Mouse (Mus musculus) lung, embryonic 14.5 days (tissue): ENCODE results near the gene Slc22a17. TPM values are rescaled to one million over a fixed set of nuclear protein-coding genes. Genes with fewer than 3 reads are reported as not detected.
A peak's percentile ranks its signal among the peaks of the same experiment; 100 is the strongest.

Experiments
- ATAC-seq: fragments of 200-750 bp; cut with Nextera tagmentation; 2 replicates; pipeline ENCODE4 v1.8.0; 2017; ENCODE audit warnings: mild to moderate bottlenecking, moderate TSS enrichment, moderate library complexity; ENCODE audit not compliant: insufficient read depth
- DNase-seq: peaks from one replicate; pipeline ENCODE4 v3.0.0-alpha.2; 2015
- H3K27ac ChIP-seq: fragments of 300-500 bp; sonication (generic); 2 replicates; pipeline ENCODE4 v1.5.1; 2014; ENCODE audit warnings: low read depth, mild to moderate bottlenecking, moderate library complexity
- H3K27me3 ChIP-seq: fragments of 300-500 bp; sonication (generic); 2 replicates; pipeline ENCODE4 v1.6.1; 2014; ENCODE audit warnings: low read length, control low read depth; ENCODE audit not compliant: insufficient read depth
- H3K36me3 ChIP-seq: fragments of 300-500 bp; sonication (generic); 2 replicates; pipeline ENCODE4 v1.6.1; 2014; ENCODE audit warnings: control low read depth; ENCODE audit not compliant: insufficient read depth
- H3K4me1 ChIP-seq: fragments of 300-500 bp; sonication (generic); 2 replicates; pipeline ENCODE4 v1.6.1; 2014; ENCODE audit warnings: antibody characterized with exemption, control low read depth; ENCODE audit not compliant: insufficient read depth
- H3K4me2 ChIP-seq: fragments of 300-500 bp; sonication (generic); 2 replicates; pipeline ENCODE4 v1.6.1; 2014; ENCODE audit warnings: mild to moderate bottlenecking
- H3K4me3 ChIP-seq: fragments of 300-500 bp; sonication (generic); 2 replicates; pipeline ENCODE4 v1.5.1; 2014; ENCODE audit warnings: low read depth, low read length
- H3K9ac ChIP-seq: fragments of 300-500 bp; sonication (generic); 2 replicates; pipeline ENCODE4 v1.6.1; 2014
- H3K9me3 ChIP-seq: fragments of 300-500 bp; sonication (generic); 2 replicates; pipeline ENCODE4 v1.6.1; 2016; ENCODE audit warnings: low read depth, low read length, control low read depth
- CTCF ChIP-seq: IDR thresholded peaks from 2 replicates; pipeline ENCODE4 v1.5.1; 2016; ENCODE audit warnings: antibody characterized with exemption, low read depth
- WGBS: fragments of 180-500 bp; shearing (Covaris S2); extraction: QIAGEN DNeasy Blood & Tissue Kit; methylation state at CpG from one replicate; pipeline ENCODE4 v1.1.7; 2014; 5-methylcytosine and 5-hydroxymethylcytosine counted together
- polyA plus RNA-seq: library from polyadenylated mRNA; unstranded; fragments of >200 nt; fragmentation: Nextera tagmentation; extraction: Ambion mirVana; gene quantifications from 2 replicates; pipeline ENCODE4 v1.2.1, GENCODE M21; 2014

The Slc22a17 gene
- polyA plus RNA-seq, 1 experiment from 2014 or later, result 29.2 TPM

- peaks cover 7% of the 10 kb centered on the region; the same call in 1 of the 2 replicates for H3K27me3 ChIP-seq
- no peaks in the 10 kb centered on the region for H3K9me3 ChIP-seq
- no peak overlapping the region for H3K9ac ChIP-seq
- no peak overlapping the region for H3K4me2 ChIP-seq
- H3K27ac ChIP-seq, result no peak overlapping the region
- no peak for TF ChIP-seq CTCF
- no peaks in the 10 kb centered on the region for H3K36me3 ChIP-seq
- H3K4me3 ChIP-seq, result no peak overlapping the region
- H3K4me1 ChIP-seq, result no peaks in the 10 kb centered on the region; the same call in 1 of the 2 replicates
- 21% methylated on average over 2 of the region's 2 CpGs for WGBS
- no peak for ATAC-seq
- DNase-seq, result no peak
These were observed 17.5 kb upstream of the Slc22a17 start for GRCm38 (mm10) chr14:54930431-54930830.

- peaks cover 7% of the 10 kb centered on the region; the same call in 1 of the 2 replicates for H3K27me3 ChIP-seq
- no peaks in the 10 kb centered on the region for H3K9me3 ChIP-seq
- 64% methylated on average over 5 of the region's 5 CpGs for WGBS
- ATAC-seq (no peak), DNase-seq (no peak)
- H3K4me1 ChIP-seq, result no peaks in the 10 kb centered on the region; the same call in 1 of the 2 replicates
- TF ChIP-seq CTCF, result no peak
- no peaks in the 10 kb centered on the region for H3K36me3 ChIP-seq
- H3K4me2 ChIP-seq, result no peak overlapping the region
- H3K9ac ChIP-seq, result no peak overlapping the region
- H3K27ac ChIP-seq, result no peak overlapping the region
- H3K4me3 ChIP-seq, result no peak overlapping the region
These were observed 16.9 kb upstream of the Slc22a17 start for GRCm38 (mm10) chr14:54929801-54930200.

GRCm38 (mm10) chr14:54927296-54927695 is 14.4 kb upstream of the Slc22a17 start:
- peak; percentile 13 for DNase-seq
- Histone ChIP-seq H3K9me3 (no peaks in the 10 kb centered on the region), H3K27ac (peak overlapping the region; percentile 99), H3K36me3 (no peaks in the 10 kb centered on the region; the same call in 1 of the 2 replicates), H3K4me2 (peak overlapping the region; percentile 87), H3K27me3 (peaks cover 7% of the 10 kb centered on the region; the same call in 1 of the 2 replicates), H3K4me1 (no peaks in the 10 kb centered on the region; the same call in 1 of the 2 replicates), H3K9ac (peak overlapping the region; percentile 90), H3K4me3 (peak overlapping the region; percentile 56)
- WGBS, result 15% methylated on average over 7 of the region's 7 CpGs
- no peak for TF ChIP-seq CTCF
- ATAC-seq, result no peak

- Histone ChIP-seq H3K9ac (peak overlapping the region; percentile 90), H3K36me3 (no peaks in the 10 kb centered on the region; the same call in 1 of the 2 replicates), H3K4me3 (peak overlapping the region; percentile 56), H3K4me2 (peak overlapping the region; percentile 87), H3K4me1 (no peaks in the 10 kb centered on the region; the same call in 1 of the 2 replicates), H3K9me3 (no peaks in the 10 kb centered on the region), H3K27me3 (peaks cover 7% of the 10 kb centered on the region; the same call in 1 of the 2 replicates), H3K27ac (peak overlapping the region; percentile 99)
- DNase-seq (peak; percentile 89), ATAC-seq (peak; percentile 83)
- TF ChIP-seq CTCF, result no peak
- WGBS, result under 1% methylated on average over 54 of the region's 58 CpGs
These were observed 13.6 kb upstream of the Slc22a17 start for GRCm38 (mm10) chr14:54926401-54927158.

DNA sequence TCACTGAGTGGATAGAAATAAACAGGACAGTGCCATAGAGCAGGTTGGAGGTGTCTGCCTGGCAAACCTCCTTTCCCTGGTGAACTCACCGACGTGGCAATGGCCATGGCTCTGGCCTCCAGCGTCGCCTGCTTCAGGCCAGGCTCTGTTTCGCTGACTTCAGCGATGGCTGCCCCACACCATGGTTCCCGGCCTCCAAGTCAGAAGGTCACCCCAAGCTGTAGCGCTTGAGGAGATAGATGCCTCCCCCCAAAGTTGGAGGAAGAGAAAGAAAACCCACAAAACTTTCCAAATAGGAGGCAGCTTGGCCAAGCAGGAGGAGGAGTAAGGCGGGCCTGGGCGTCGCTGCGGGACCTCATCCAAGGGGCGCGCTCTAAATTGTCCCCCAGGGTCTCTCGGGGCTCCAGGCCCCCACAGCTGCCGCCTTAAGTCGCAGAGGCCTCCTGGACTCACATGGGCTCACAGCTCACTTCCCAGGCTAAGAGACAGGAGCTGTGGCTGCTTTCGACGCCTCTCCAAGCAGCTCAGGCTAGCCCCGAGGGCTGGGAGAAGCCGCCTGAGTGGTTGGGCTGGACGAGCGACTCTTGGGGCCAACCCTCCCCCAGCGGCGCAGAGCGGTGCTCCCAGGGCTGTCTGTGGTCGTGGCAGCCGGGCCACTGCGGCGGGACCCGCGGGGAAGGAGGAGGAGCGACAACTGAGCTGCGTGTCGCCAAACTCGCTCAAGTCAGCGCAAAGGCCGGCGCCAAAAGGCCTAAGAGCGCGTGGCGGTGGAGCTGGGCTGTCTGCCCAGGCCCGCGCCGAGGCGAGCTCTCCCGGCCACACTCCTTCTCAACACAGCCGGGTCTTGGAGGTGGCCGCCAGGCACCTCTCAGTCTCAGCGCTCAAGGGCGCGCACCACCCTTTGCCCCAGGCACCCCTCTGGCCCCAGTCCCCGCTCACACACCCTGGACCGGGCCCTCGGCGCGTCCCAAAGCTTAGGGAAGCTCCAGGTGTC is 12.7 kb upstream of the Slc22a17 start, which contains the start of gene Efs:
Efs (minus strand) TSS at position 778 of the 994 bp plus-strand sequence.
- H3K4me2 ChIP-seq, result peak within 1 kb of the TSS; percentile 87
- no peaks in the 10 kb centered on the region; the same call in 1 of the 2 replicates for H3K4me1 ChIP-seq
- H3K27me3 ChIP-seq, result peaks cover 7% of the 10 kb centered on the region; the same call in 1 of the 2 replicates
- peak within 1 kb of the TSS; percentile 90 for H3K9ac ChIP-seq
- H3K4me3 ChIP-seq, result peak within 1 kb of the TSS; percentile 56
- peaks cover 7% of the 10 kb centered on the region for H3K36me3 ChIP-seq
- ATAC-seq, result peak; percentile 71
- no peak for TF ChIP-seq CTCF
- 1% methylated on average over 50 of the region's 57 CpGs for WGBS
- peak; percentile 84 for DNase-seq
- H3K9me3 ChIP-seq, result no peaks in the 10 kb centered on the region
- H3K27ac ChIP-seq, result peak within 1 kb of the TSS; percentile 99

GRCm38 (mm10) chr14:54924641-54925348 is 11.9 kb upstream of the Slc22a17 start:
- TF ChIP-seq CTCF, result no peak
- Histone ChIP-seq H3K27me3 (peaks cover 7% of the 10 kb centered on the region; the same call in 1 of the 2 replicates), H3K4me1 (no peaks in the 10 kb centered on the region; the same call in 1 of the 2 replicates), H3K9me3 (no peaks in the 10 kb centered on the region), H3K36me3 (peaks cover 15% of the 10 kb centered on the region), H3K4me2 (peak overlapping the region; percentile 87), H3K4me3 (peak overlapping the region; percentile 56), H3K9ac (peak overlapping the region; percentile 90), H3K27ac (peak overlapping the region; percentile 99)
- peak; percentile 82 for DNase-seq
- 18% methylated on average over 7 of the region's 7 CpGs for WGBS
- ATAC-seq, result peak; percentile 32
